Mouse (Mus musculus) stomach, postnatal 0 days (tissue): ENCODE data around the gene Bcor.

Source experiments
- CTCF ChIP-seq: IDR thresholded peaks from 2 replicates; pipeline ENCODE4 v1.5.1; 2016; ENCODE audit warnings: antibody characterized with exemption, low read depth, mild to moderate bottlenecking, moderate library complexity
- EP300 ChIP-seq: optimal IDR thresholded peaks from 2 replicates; pipeline ENCODE3; 2016; ENCODE audit warnings: antibody characterized with exemption

DNA sequence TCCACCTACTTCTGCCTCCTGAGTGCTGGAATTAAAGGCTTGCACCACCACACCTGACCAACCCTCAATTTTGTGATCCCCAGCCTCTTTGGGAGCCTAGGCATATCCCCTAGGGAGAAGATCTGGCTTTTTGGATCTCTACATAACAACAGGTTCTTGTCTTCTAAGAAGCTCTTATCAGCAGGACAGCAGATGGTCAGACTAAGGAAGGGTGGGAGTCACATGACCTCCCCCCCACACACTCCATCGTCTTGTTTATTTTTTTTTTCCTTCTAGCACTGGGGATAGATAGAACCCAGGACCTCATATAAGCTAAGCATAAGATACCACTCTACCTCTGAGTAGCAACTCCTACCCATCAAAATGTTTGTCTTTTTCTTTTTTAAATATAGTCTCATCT, 40.7 kb downstream of the Bcor start:
- TF ChIP-seq CTCF: no peak
- TF ChIP-seq EP300: no peak
